Mouse (Mus musculus) CH12.LX (cell line): Measurements from ENCODE around the gene Prss34. TPM values are rescaled to one million over a fixed set of nuclear protein-coding genes. Genes with fewer than 3 reads are reported as not detected.

ENCODE experiments used
- DNase-seq: peaks from one replicate; pipeline ENCODE4 v3.0.0-alpha.2; 2013; ENCODE audit errors: extremely low read depth
- H3K27ac ChIP-seq: 2 replicates; pipeline ENCODE4 v1.5.1; 2012; ENCODE audit warnings: low read depth, mild to moderate bottlenecking, control low read depth, moderate library complexity; ENCODE audit not compliant: insufficient read depth
- H3K27me3 ChIP-seq: replicated peaks from 2 replicates; pipeline ENCODE3; 2012; ENCODE audit warnings: inconsistent platforms
- H3K36me3 ChIP-seq, 2 experiments: replicated peaks in 1 of 2; 2 replicates each; pipeline versions ENCODE3 to v1.6.1; 2012; ENCODE audit warnings: inconsistent platforms in 1 of 2, low read length in 1 of 2, mild to moderate bottlenecking in 1 of 2, mixed read lengths in 1 of 2, moderate library complexity in 1 of 2; ENCODE audit not compliant: control insufficient read depth in 1 of 2, insufficient read depth in 1 of 2
- H3K4me1 ChIP-seq, 2 experiments: 2 replicates each; pipeline ENCODE4 v1.6.1; 2012; ENCODE audit warnings: inconsistent platforms in 1 of 2, moderate library complexity in 1 of 2; ENCODE audit not compliant: insufficient read depth in 2 of 2, control insufficient read depth in 1 of 2
- H3K4me2 ChIP-seq: 2 replicates; pipeline ENCODE4 v1.6.1; 2012; ENCODE audit warnings: low read depth, mild to moderate bottlenecking, control low read depth; ENCODE audit not compliant: poor library complexity, insufficient read depth, severe bottlenecking
- H3K4me3 ChIP-seq, 3 experiments: fragments of 150-350 bp in 1 of 3; sonication (generic) in 1 of 3; replicated peaks in 1 of 3; 2 replicates each; pipeline versions ENCODE3 to v1.5.1; 2011 to 2012; ENCODE audit warnings: low read depth in 2 of 3, low read length in 2 of 3, mild to moderate bottlenecking in 2 of 3, moderate library complexity in 2 of 3, control low read depth in 1 of 3, improper control_type of control experiment in 1 of 3, inconsistent platforms in 1 of 3, mixed read lengths in 1 of 3; ENCODE audit not compliant: poor library complexity in 1 of 3
- H3K79me2 ChIP-seq: replicated peaks from 2 replicates; pipeline ENCODE4 v1.6.1; 2012; ENCODE audit warnings: mild to moderate bottlenecking, moderate library complexity; ENCODE audit not compliant: control insufficient read depth, poor library complexity, insufficient read depth, severe bottlenecking; ENCODE audit errors: extremely low read depth
- H3K9ac ChIP-seq: 2 replicates; pipeline ENCODE4 v1.6.1; 2012; ENCODE audit warnings: low read depth, mild to moderate bottlenecking, control low read depth, moderate library complexity; ENCODE audit not compliant: insufficient read depth
- H3K9me3 ChIP-seq: replicated peaks from 2 replicates; pipeline ENCODE3; 2012; ENCODE audit warnings: low read length, inconsistent platforms, mixed read lengths
- CHD2 ChIP-seq: IDR thresholded peaks from 2 replicates; pipeline ENCODE4 v1.6.1; 2011; ENCODE audit warnings: low read length, improper control_type of control experiment
- CTCF ChIP-seq, 2 experiments: IDR thresholded peaks in 1 of 2; conservative IDR thresholded peaks in 1 of 2; 2 replicates each; pipeline ENCODE4 v1.5.1; 2011 to 2012; ENCODE audit warnings: low read depth in 2 of 2, low read length in 2 of 2, improper control_type of control experiment in 1 of 2, inconsistent platforms in 1 of 2, mild to moderate bottlenecking in 1 of 2, moderate library complexity in 1 of 2
- E2F4 ChIP-seq: IDR thresholded peaks from 2 replicates; pipeline ENCODE4 v1.6.1; 2011; ENCODE audit warnings: low read depth, low read length, improper control_type of control experiment; ENCODE audit not compliant: insufficient replicate concordance
- GABPA ChIP-seq: IDR thresholded peaks from 2 replicates; pipeline ENCODE4 v1.6.1; 2012; ENCODE audit warnings: low read depth, low read length, improper control_type of control experiment, inconsistent platforms; ENCODE audit not compliant: insufficient replicate concordance
- HCFC1 ChIP-seq: IDR thresholded peaks from 2 replicates; pipeline ENCODE4 v1.6.1; 2012; ENCODE audit warnings: low read depth, mild to moderate bottlenecking, inconsistent platforms, low read length, improper control_type of control experiment
- IRF4 ChIP-seq: IDR thresholded peaks from 2 replicates; pipeline ENCODE4 v1.6.1; 2014; ENCODE audit warnings: low read depth, mild to moderate bottlenecking, inconsistent platforms, low read length, improper control_type of control experiment
- JUND ChIP-seq: conservative IDR thresholded peaks from 2 replicates; pipeline ENCODE4 v1.6.1; 2011; ENCODE audit warnings: low read depth, low read length, improper control_type of control experiment
- MAX ChIP-seq: IDR thresholded peaks from 2 replicates; pipeline ENCODE4 v1.6.1; 2011; ENCODE audit warnings: low read length, improper control_type of control experiment
- MEF2A ChIP-seq: IDR thresholded peaks from 2 replicates; pipeline ENCODE4 v1.6.1; 2014; ENCODE audit warnings: low read depth, mild to moderate bottlenecking, inconsistent platforms, low read length, improper control_type of control experiment, borderline replicate concordance
- MXI1 ChIP-seq: IDR thresholded peaks from 2 replicates; pipeline ENCODE4 v1.6.1; 2011; ENCODE audit warnings: mild to moderate bottlenecking, low read depth, low read length, improper control_type of control experiment
- NELFE ChIP-seq: IDR thresholded peaks from 2 replicates; pipeline ENCODE4 v1.6.1; 2011; ENCODE audit warnings: low read depth, low read length, improper control_type of control experiment
- RAD21 ChIP-seq: IDR thresholded peaks from 2 replicates; pipeline ENCODE4 v1.6.1; 2011; ENCODE audit warnings: low read depth, mild to moderate bottlenecking, low read length, improper control_type of control experiment, moderate library complexity
- RCOR1 ChIP-seq: conservative IDR thresholded peaks from 2 replicates; pipeline ENCODE4 v1.6.1; 2012; ENCODE audit warnings: low read depth, mild to moderate bottlenecking, inconsistent platforms, low read length, improper control_type of control experiment
- SIN3A ChIP-seq: IDR thresholded peaks from 2 replicates; pipeline ENCODE4 v1.6.1; 2012; ENCODE audit warnings: low read length, improper control_type of control experiment, inconsistent platforms
- SMC3 ChIP-seq: IDR thresholded peaks from 2 replicates; pipeline ENCODE4 v1.6.1; 2011; ENCODE audit warnings: low read depth, low read length, improper control_type of control experiment
- TBP ChIP-seq: conservative IDR thresholded peaks from 2 replicates; pipeline ENCODE4 v1.6.1; 2011; ENCODE audit warnings: low read depth, low read length, improper control_type of control experiment
- TCF12 ChIP-seq: IDR thresholded peaks from 2 replicates; pipeline ENCODE4 v1.6.1; 2014; ENCODE audit warnings: low read depth, mild to moderate bottlenecking, inconsistent platforms, low read length, improper control_type of control experiment
- UBTF ChIP-seq: IDR thresholded peaks from 2 replicates; pipeline ENCODE4 v1.6.1; 2012; ENCODE audit warnings: low read depth, mild to moderate bottlenecking, inconsistent platforms, low read length, improper control_type of control experiment, moderate library complexity
- USF1 ChIP-seq: IDR thresholded peaks from 2 replicates; pipeline ENCODE4 v1.6.1; 2014; ENCODE audit warnings: low read depth, mild to moderate bottlenecking, inconsistent platforms, low read length, improper control_type of control experiment
- ZKSCAN1 ChIP-seq: IDR thresholded peaks from 2 replicates; pipeline ENCODE4 v1.6.1; 2012; ENCODE audit warnings: low read depth, inconsistent platforms, low read length, improper control_type of control experiment, borderline replicate concordance
- ZMIZ1 ChIP-seq: IDR thresholded peaks from 2 replicates; pipeline ENCODE4 v1.6.1; 2012; ENCODE audit warnings: low read depth, mild to moderate bottlenecking, inconsistent platforms, low read length, improper control_type of control experiment
- dilution Hi-C: fragments of 300-500 bp; cut with MboI; formaldehyde crosslinking; loops from 2 replicates; pipeline ENCODE4 v1.14.3; 2020; ENCODE audit warnings: low sequenced_read_pairs; ENCODE audit not compliant: extremely low pct_unique_long_range_greater_than_20kb, extremely low pct_ligation_motif_present
- in situ Hi-C: fragments of 300-500 bp; cut with MboI; formaldehyde crosslinking; loops from 3 replicates; pipeline ENCODE4 v1.14.3; 2019; ENCODE audit warnings: low sequenced_read_pairs, low pct_ligation_motif_present, low pct_unique_long_range_greater_than_20kb, mixed read lengths
- polyA plus RNA-seq: library from polyadenylated mRNA; unstranded; fragments of >175 nt; gene quantifications from 2 replicates; pipeline ENCODE4 v1.2.1, GENCODE M21; 2012; ENCODE audit warnings: low read depth; ENCODE audit not compliant: insufficient read length
- total RNA-seq, 2 experiments: library from RNA; depleted of rRNA; stranded (reverse); fragments of 300-350 nt in 1 of 2; fragments of >200 nt in 1 of 2; gene quantifications; 2 replicates each; pipeline ENCODE4 v1.2.3; 2012 to 2014

Gene Prss34
- total and polyA plus RNA-seq, 3 experiments = not detected

GRCm38 (mm10) chr17:25255110-25255509 lies 43.1 kb upstream of the Prss34 start:
- H3K27me3 ChIP-seq = peaks cover 19% of the 10 kb centered on the region
- H3K36me3 ChIP-seq = peaks cover 12 to 32% of the 10 kb centered on the region in 2 experiments
- in situ Hi-C loops = no loop called here
- no peaks in the 10 kb centered on the region for H3K79me2 ChIP-seq
- no peak overlapping the region for H3K27ac ChIP-seq
- H3K9ac ChIP-seq = no peak overlapping the region
- H3K9me3 ChIP-seq = no peaks in the 10 kb centered on the region
- H3K4me2 ChIP-seq = no peak overlapping the region
- TF ChIP-seq JUND (no peak), SMC3 (no peak), RAD21 (no peak), TBP (no peak), CHD2 (no peak), NELFE (no peak), MEF2A (no peak), CTCF (conservative IDR thresholded peaks at IDR 0.05 in 1 of 2, IDR thresholded peaks at IDR 0.05 in 1 of 2; ENCODE audit: low read depth in 2 of 2, low read length in 2 of 2) (no peak), MXI1 (no peak), HCFC1 (no peak), ZMIZ1 (no peak), ZKSCAN1 (no peak), E2F4 (no peak), GABPA (no peak), SIN3A (no peak)
- dilution Hi-C loops = no loop called here
- H3K4me1 ChIP-seq = peaks cover 4 to 20% of the 10 kb centered on the region in 2 experiments; a peak in 3 of 4 replicates
- DNase-seq = no peak
- no peak overlapping the region for H3K4me3 ChIP-seq

DNA sequence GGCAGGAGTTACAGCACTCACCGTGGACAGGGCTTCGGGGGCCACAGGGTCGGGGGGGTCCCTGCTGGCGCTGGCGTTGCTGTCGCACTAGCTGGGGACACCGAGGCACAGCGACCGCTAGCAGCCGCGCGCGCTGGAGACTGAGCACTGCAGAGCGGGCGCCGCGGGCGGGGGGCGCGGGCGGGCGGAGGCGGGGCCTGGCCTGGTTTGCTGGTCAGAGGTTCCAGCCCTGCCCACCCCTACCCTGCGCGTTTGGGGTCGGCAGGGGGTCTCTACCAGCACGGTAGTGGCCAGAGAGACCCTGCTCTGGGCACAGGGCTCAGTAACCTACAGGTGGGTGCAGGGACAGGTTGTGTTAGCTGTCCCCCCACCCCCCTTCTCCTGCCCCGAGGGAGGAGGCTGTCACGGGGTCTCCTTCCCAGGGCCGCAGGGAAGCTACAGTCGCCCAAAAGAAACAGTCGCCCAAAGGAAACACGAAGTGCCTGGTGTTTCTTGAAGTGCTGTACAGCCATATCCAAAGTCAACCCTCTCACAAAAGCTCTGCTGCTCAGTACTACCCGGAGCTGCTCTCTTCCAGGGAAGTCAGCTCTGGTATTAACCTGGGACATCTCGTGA lies 41.9 kb upstream of the Prss34 start, which contains the start of gene Baiap3:
Gene Baiap3, minus strand, starts transcription at position 225 of the 615 bp plus-strand sequence.
- TF ChIP-seq USF1 (no peak), ZMIZ1 (no peak), UBTF (no peak), SMC3 (no peak), ZKSCAN1 (no peak), NELFE (no peak), RCOR1 (no peak), RAD21 (no peak), TCF12 (no peak), IRF4 (no peak), HCFC1 (no peak), MAX (no peak), CTCF (conservative IDR thresholded peaks at IDR 0.05 in 1 of 2, IDR thresholded peaks at IDR 0.05 in 1 of 2; ENCODE audit: low read depth in 2 of 2, low read length in 2 of 2) (no peak), SIN3A (no peak)
- dilution Hi-C loops (no loop called here), in situ Hi-C loops (no loop called here)
- no peaks in the 10 kb centered on the region for H3K9me3 ChIP-seq
- H3K79me2 ChIP-seq = no peaks in the 10 kb centered on the region
- no peak within 1 kb of the TSS for H3K4me3 ChIP-seq
- no peak within 1 kb of the TSS for H3K27ac ChIP-seq
- peaks cover 19 to 34% of the 10 kb centered on the region in 2 experiments for H3K36me3 ChIP-seq
- no peak within 1 kb of the TSS for H3K9ac ChIP-seq
- peaks cover 17% of the 10 kb centered on the region for H3K27me3 ChIP-seq
- no peak within 1 kb of the TSS for H3K4me2 ChIP-seq
- peaks cover 4 to 20% of the 10 kb centered on the region in 2 experiments; a peak in 3 of 4 replicates for H3K4me1 ChIP-seq
- no peak for DNase-seq
